Mouse (Mus musculus) limb, embryonic 11.5 days (tissue): ENCODE results near the gene Vash1. TPM values are rescaled to one million over a fixed set of nuclear protein-coding genes. Genes with fewer than 3 reads are reported as not detected.

Experiments used
- ATAC-seq: fragments of 200-750 bp; cut with Nextera tagmentation; 2 replicates; pipeline ENCODE4 v1.8.0; 2017; ENCODE audit warnings: low read depth; ENCODE audit not compliant: insufficient number of reproducible peaks, low FRiP score, low TSS enrichment
- DNase-seq: peaks from one replicate; pipeline ENCODE4 v3.0.0-alpha.2; 2015; ENCODE audit warnings: low spot score
- H3K27ac ChIP-seq: fragments of 300-500 bp; sonication (generic); replicated peaks from 2 replicates; pipeline ENCODE4 v1.5.1; 2014; ENCODE audit warnings: low read depth, mild to moderate bottlenecking, low read length
- H3K27me3 ChIP-seq: fragments of 300-500 bp; sonication (generic); 2 replicates; pipeline ENCODE4 v1.6.1; 2014; ENCODE audit warnings: mild to moderate bottlenecking, low read length, mixed read lengths; ENCODE audit not compliant: control insufficient read depth, insufficient read depth
- H3K36me3 ChIP-seq: fragments of 300-500 bp; sonication (generic); 2 replicates; pipeline ENCODE4 v1.6.1; 2014; ENCODE audit warnings: mild to moderate bottlenecking, low read length, moderate library complexity, mixed read lengths; ENCODE audit not compliant: control insufficient read depth, insufficient read depth
- H3K4me1 ChIP-seq: fragments of 300-500 bp; sonication (generic); 2 replicates; pipeline ENCODE4 v1.6.1; 2014; ENCODE audit warnings: low read length, mixed read lengths; ENCODE audit not compliant: control insufficient read depth, insufficient read depth
- H3K4me2 ChIP-seq: fragments of 300-500 bp; sonication (generic); 2 replicates; pipeline ENCODE4 v1.6.1; 2014; ENCODE audit warnings: low read depth, mild to moderate bottlenecking, moderate library complexity; ENCODE audit not compliant: severe bottlenecking
- H3K4me3 ChIP-seq: fragments of 300-500 bp; sonication (generic); 2 replicates; pipeline ENCODE4 v1.5.1; 2014; ENCODE audit warnings: low read depth, low read length
- H3K9ac ChIP-seq: fragments of 300-500 bp; sonication (generic); 2 replicates; pipeline ENCODE4 v1.6.1; 2014; ENCODE audit warnings: mild to moderate bottlenecking, low read length
- H3K9me3 ChIP-seq: fragments of 300-500 bp; sonication (generic); 2 replicates; pipeline ENCODE4 v1.6.1; 2016; ENCODE audit warnings: low read length; ENCODE audit not compliant: control insufficient read depth
- WGBS: fragments of 180-500 bp; shearing (Covaris S2); extraction: QIAGEN DNeasy Blood & Tissue Kit; methylation state at CpG from one replicate; pipeline ENCODE4 v1.1.7; 2014; 5-methylcytosine and 5-hydroxymethylcytosine counted together
- polyA plus RNA-seq: library from polyadenylated mRNA; unstranded; fragments of >200 nt; fragmentation: Nextera tagmentation; extraction: Ambion mirVana; gene quantifications from 2 replicates; pipeline ENCODE4 v1.2.1, GENCODE M21; 2014

Gene Vash1
- polyA plus RNA-seq = 10.3 and 11.9 TPM in 2 replicates

GRCm38 (mm10) chr12:86678591-86679545, at the start of gene Vash1:
Gene Vash1, plus strand, starts transcription at chr12:86678700.
- peak; percentile 84 for DNase-seq
- Histone ChIP-seq H3K4me2 (peak within 1 kb of the TSS; percentile 93), H3K9me3 (no peaks in the 10 kb centered on the region), H3K4me3 (peak within 1 kb of the TSS; percentile 62), H3K36me3 (no peaks in the 10 kb centered on the region), H3K27me3 (no peaks in the 10 kb centered on the region), H3K9ac (peak within 1 kb of the TSS; percentile 86), H3K4me1 (peaks cover 7% of the 10 kb centered on the region; the same call in 1 of the 2 replicates), H3K27ac (peak within 1 kb of the TSS; percentile 58)
- WGBS = under 1% methylated on average over 72 of the region's 94 CpGs
- ATAC-seq = peak; percentile 67

- WGBS = 72% methylated on average over 6 of the region's 6 CpGs
- no peak overlapping the region for H3K9ac ChIP-seq
Observed at GRCm38 (mm10) chr12:86628783-86629172, 49.7 kb upstream of the Vash1 start.

GRCm38 (mm10) chr12:86641763-86642162, 36.7 kb upstream of the Vash1 start:
- Histone ChIP-seq H3K9me3 (no peaks in the 10 kb centered on the region), H3K27me3 (no peaks in the 10 kb centered on the region), H3K4me3 (no peak overlapping the region), H3K4me2 (no peak overlapping the region), H3K4me1 (no peaks in the 10 kb centered on the region), H3K9ac (no peak overlapping the region), H3K36me3 (no peaks in the 10 kb centered on the region), H3K27ac (no peak overlapping the region)
- WGBS = 47% methylated on average over 8 of the region's 8 CpGs
- no peak for ATAC-seq
- peak; percentile 37 for DNase-seq

More at GRCm38 (mm10) chr12:86628783-86629172, 49.7 kb upstream of the Vash1 start:
- no peak for ATAC-seq
- Histone ChIP-seq H3K4me3 (no peak overlapping the region), H3K27me3 (no peaks in the 10 kb centered on the region), H3K27ac (no peak overlapping the region), H3K36me3 (no peaks in the 10 kb centered on the region), H3K4me1 (no peaks in the 10 kb centered on the region), H3K9me3 (no peaks in the 10 kb centered on the region), H3K4me2 (no peak overlapping the region)
- DNase-seq = no peak

GRCm38 (mm10) chr12:86644512-86645273, 33.8 kb upstream of the Vash1 start:
- H3K9ac ChIP-seq = no peak overlapping the region
- no peaks in the 10 kb centered on the region for H3K36me3 ChIP-seq
- H3K27me3 ChIP-seq = no peaks in the 10 kb centered on the region
- no peak overlapping the region for H3K4me2 ChIP-seq
- ATAC-seq = no peak
- H3K27ac ChIP-seq = no peak overlapping the region
- H3K4me1 ChIP-seq = peaks cover 5% of the 10 kb centered on the region; the same call in 1 of the 2 replicates
- WGBS = 73% methylated on average over 17 of the region's 17 CpGs
- DNase-seq = no peak
- no peak overlapping the region for H3K4me3 ChIP-seq
- H3K9me3 ChIP-seq = no peaks in the 10 kb centered on the region

- Histone ChIP-seq H3K27me3 (no peaks in the 10 kb centered on the region), H3K9ac (no peak overlapping the region), H3K4me1 (peaks cover 5% of the 10 kb centered on the region; the same call in 1 of the 2 replicates), H3K4me2 (no peak overlapping the region), H3K27ac (no peak overlapping the region), H3K9me3 (no peaks in the 10 kb centered on the region), H3K36me3 (no peaks in the 10 kb centered on the region), H3K4me3 (no peak overlapping the region)
- no peak for DNase-seq
- 90% methylated on average over 5 of the region's 5 CpGs for WGBS
- ATAC-seq = no peak
Observed at GRCm38 (mm10) chr12:86645494-86645893, 33.0 kb upstream of the Vash1 start.

GRCm38 (mm10) chr12:86646831-86647230, 31.7 kb upstream of the Vash1 start:
- H3K4me3 ChIP-seq = no peak overlapping the region
- no peak for ATAC-seq
- H3K36me3 ChIP-seq = no peaks in the 10 kb centered on the region
- peaks cover 5% of the 10 kb centered on the region; the same call in 1 of the 2 replicates for H3K4me1 ChIP-seq
- no peak overlapping the region for H3K27ac ChIP-seq
- no peak for DNase-seq
- WGBS = 54% methylated on average over 9 of the region's 9 CpGs
- H3K9me3 ChIP-seq = no peaks in the 10 kb centered on the region
- H3K9ac ChIP-seq = no peak overlapping the region
- H3K27me3 ChIP-seq = no peaks in the 10 kb centered on the region
- no peak overlapping the region for H3K4me2 ChIP-seq

GRCm38 (mm10) chr12:86647279-86647678, 31.2 kb upstream of the Vash1 start:
- DNase-seq (peak; percentile 25), ATAC-seq (no peak)
- peaks cover 5% of the 10 kb centered on the region; the same call in 1 of the 2 replicates for H3K4me1 ChIP-seq
- H3K36me3 ChIP-seq = no peaks in the 10 kb centered on the region
- no peak overlapping the region for H3K27ac ChIP-seq
- H3K9me3 ChIP-seq = no peaks in the 10 kb centered on the region
- 18% methylated on average over 9 of the region's 9 CpGs for WGBS
- no peak overlapping the region for H3K9ac ChIP-seq
- 0 out of 2 replicates have a peak overlapping the region, but pooled peaks have one; percentile 13 for H3K4me2 ChIP-seq
- H3K4me3 ChIP-seq = no peak overlapping the region
- H3K27me3 ChIP-seq = no peaks in the 10 kb centered on the region

GRCm38 (mm10) chr12:86647736-86648135, 30.8 kb upstream of the Vash1 start:
- DNase-seq (no peak), ATAC-seq (no peak)
- no peak overlapping the region for H3K9ac ChIP-seq
- H3K4me3 ChIP-seq = no peak overlapping the region
- H3K4me1 ChIP-seq = peaks cover 5% of the 10 kb centered on the region; the same call in 1 of the 2 replicates
- H3K27ac ChIP-seq = no peak overlapping the region
- H3K27me3 ChIP-seq = no peaks in the 10 kb centered on the region
- no peak overlapping the region for H3K4me2 ChIP-seq
- WGBS = 79% methylated on average over 5 of the region's 5 CpGs
- no peaks in the 10 kb centered on the region for H3K9me3 ChIP-seq
- no peaks in the 10 kb centered on the region for H3K36me3 ChIP-seq
